Mouse (Mus musculus) gastrocnemius, postnatal 25 days (tissue): ENCODE measurements at regions not wholly inside any gene's neighbourhood (a gene's known extent, or its start where the extent isn't known, plus 50 kb on each side); places are given as distances from the start of the nearest gene placed in this dataset.

Experiments
- DNase-seq: peaks from one replicate; pipeline ENCODE4 v3.0.0; 2022

- DNase-seq = no peak
Measured at GRCm38 (mm10) chr14:52547933-52548332, 52.4 kb upstream of the Olfr1507 start.
